Mouse (Mus musculus) ovary, adult 18-20 months (tissue): ENCODE results near the gene Ilkap.

Experiments used
- DNase-seq: peaks from one replicate; pipeline ENCODE4 v3.0.0; 2022; ENCODE audit warnings: low spot score, mixed read lengths

The Ilkap gene

DNA sequence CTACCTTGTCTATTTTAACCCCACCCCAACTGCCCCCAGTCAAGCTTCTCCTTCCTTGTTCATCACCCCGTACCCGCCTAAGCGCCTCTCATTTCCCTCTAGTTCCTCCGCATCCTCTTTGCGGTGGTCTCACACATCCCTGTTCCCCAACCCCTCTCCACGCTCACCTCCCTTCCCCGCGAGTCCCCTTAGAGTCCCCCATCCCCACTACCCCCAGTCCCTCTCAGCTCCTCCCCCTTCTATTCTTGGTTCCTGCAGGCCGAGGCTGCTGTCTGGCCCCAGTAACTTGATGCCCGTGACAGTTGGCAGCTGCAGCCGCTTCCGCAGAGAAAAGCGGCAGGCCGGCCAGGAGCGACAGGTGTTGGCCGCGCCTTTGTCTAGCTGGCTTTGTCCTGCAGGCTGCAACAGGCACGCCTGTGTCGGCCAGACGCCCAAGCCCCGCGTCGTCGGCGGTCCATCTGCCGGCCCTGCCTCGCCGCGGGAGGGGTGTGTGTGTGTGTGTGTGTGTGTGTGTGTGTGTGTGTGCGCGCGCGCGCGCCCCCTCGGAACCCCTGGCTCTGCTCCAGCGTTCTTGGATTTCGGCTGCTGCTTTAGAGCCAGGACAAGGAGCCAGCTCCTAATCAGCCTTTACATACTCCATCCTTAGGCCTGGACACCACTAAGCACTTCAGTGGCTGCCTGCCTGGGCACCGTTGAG lies 15.4 kb upstream of the Ilkap start, which contains the start of gene Hes6:
Hes6 (minus strand) TSS at position 141 of the 697 bp plus-strand sequence.
- peak; percentile 33 for DNase-seq

DNA sequence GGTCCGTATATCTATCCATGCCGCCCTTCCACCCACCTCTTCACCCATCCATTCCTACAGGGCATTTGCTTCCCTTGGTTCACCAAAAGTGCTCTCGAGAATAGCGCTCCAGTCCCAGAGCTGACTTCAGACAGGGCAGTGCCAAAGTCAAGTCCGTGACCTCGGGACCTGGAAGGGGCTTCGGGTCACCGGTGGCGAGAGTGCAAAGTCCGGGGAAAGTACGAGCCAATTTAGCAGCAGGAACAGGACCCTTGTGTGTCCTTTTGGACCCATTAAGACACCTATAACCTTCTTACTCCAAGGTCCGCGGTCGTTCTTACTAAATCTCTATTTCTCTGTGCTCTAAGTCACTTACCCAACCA lies 14.9 kb upstream of the Ilkap start:
- no peak for DNase-seq

GRCm38 (mm10) chr1:91413030-91413506 lies 14.5 kb upstream of the Ilkap start:
- DNase-seq: peak; percentile 95

- no peak for DNase-seq
These were observed 13.8 kb upstream of the Ilkap start for GRCm38 (mm10) chr1:91412286-91413029.

DNA sequence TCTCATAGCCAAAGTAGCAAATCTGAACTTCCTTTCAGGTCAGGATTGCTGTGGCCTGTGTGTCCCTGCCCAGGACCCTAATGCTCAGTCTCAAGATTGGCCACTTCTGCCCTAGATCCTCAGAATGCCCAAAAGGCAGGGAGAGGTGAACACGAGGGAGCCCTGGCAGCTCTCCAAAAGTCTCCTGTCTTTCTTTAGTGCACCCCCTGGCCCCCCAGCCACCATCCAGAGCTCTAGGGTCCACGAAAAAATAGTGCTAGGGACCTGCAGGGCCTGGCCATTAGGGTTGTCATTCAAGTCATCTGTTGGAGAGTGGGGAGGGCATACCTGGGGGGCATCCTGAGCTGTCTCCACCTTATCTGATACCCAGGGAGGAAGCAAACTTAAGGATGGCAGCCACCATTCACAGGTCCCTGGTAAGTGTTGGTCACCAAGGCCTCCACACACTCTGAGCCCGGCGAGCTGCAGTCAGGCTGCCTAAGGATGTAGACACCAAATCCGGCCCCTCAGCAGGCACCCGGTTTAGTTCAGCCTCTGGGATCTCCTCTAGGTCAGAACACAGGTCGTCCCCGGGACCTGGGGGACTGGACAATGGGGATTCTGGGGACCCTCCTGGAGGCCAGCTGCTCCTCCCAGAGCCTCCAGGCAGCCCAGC lies 13.1 kb upstream of the Ilkap start:
- DNase-seq: no peak

- no peak for DNase-seq
These were observed 9.2 kb upstream of the Ilkap start for GRCm38 (mm10) chr1:91407819-91408218.

DNA sequence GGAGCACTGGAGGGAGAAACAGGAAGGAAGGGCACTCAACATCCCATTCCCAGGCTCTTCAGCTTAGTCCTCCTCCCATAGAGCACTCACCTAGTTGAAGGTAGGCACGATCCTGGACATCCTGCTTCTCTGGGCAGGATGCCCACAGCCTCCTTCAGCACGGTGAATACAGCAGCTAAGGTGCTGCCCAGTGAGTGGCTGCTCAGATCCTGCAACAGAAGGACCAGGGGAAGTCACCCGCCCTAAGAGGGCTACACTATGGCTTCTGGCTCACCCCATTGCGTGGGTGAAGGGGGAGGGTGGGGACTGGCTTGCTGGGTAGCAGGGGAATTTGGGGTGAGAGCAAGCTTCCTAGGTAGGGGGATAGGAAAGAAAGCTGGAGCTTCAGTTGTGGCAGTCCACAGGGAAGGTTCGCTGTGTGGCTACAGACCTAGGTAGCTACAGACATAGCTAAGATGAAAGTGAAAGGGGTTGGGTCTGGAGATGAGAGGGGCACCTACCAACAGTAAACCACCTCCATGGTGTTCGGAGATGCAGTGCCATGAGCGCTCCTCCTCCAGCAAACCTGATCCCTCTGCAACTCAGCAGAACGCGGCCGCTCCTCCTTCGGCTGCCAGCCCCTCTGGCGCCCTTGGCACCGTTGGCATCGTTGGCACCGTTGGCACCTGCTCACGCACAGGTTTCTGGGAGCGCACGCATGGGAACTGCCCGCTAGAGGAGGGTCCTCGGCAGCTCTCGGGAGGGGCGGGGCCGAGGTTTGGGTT lies 7.0 kb upstream of the Ilkap start:
- no peak for DNase-seq

DNA sequence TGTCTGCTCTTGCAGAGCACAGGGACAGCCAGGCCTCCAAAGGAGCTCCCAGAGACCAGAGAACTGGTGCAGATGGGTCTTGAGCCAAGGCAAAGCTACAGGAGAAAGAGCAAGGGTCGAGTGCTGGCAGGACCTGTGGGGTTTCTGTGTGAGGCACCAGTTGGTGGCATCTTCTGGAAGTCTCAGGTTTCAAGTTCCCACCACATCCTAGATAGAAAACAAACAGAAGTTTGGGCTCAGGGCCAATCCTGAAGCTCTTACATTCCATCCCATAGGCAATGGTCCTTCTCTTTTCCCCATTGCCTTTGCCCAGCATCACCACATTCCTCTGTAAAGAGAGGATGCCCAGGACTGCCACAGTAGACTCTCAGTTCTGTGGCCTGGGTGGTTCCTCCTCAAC lies 6.4 kb upstream of the Ilkap start:
- DNase-seq: no peak

- DNase-seq: no peak
These were observed 722 bp downstream of the Ilkap start for GRCm38 (mm10) chr1:91397927-91398259.

GRCm38 (mm10) chr1:91390369-91390768 lies 8.2 kb downstream of the Ilkap start:
- no peak for DNase-seq

GRCm38 (mm10) chr1:91381091-91381471 lies 17.5 kb downstream of the Ilkap start:
- no peak for DNase-seq

DNA sequence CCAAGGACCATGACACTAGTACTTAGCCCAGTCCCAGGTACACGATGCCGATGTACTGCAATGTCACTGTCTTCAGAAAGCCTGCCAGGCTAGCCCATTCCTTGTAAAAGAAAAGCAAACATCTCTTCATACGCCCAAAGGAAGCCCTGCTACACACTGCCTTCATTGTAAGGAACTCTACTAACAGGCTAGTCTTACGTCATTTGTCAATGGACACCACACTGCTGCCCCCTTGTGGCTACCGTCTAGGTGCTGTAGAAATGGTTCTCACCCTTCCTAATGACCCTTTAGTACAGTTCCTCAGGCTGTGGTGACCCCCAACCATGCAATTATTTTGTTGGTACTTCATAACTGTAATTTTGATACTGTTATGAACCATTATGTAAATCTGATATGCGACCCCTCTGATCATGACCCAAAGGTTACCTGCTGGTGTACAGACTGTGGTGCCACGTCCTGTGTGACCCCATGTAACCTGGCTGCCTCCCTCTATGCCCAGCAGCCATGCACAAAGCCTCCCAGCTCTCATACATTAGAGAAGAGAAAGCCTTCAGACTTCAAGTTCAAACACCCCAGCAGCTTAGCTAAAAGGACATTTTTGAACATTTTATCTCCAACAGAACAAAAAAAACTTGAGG lies 18.0 kb downstream of the Ilkap start:
- no peak for DNase-seq

DNA sequence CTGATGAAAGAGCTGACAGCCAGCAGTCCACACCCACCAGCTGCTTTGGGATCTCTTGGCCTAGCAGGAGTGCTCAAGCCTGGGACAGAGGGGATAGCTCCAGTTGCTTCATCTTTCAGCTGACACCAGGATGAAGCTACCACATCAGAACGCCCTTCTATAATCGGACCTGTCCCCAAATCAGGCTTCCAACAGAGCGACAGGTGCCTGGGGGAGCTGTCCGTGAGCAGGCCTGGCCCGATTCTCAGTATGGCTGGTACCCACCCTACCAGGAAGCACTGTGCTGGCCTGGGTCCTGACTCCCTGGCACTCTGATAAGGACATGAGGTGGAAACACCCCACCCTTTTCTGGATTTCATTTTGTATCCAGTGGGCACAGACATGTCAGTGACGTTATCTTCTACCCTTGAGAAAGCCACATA lies 25.2 kb downstream of the Ilkap start:
- DNase-seq: no peak

- no peak for DNase-seq
These were observed 28.6 kb downstream of the Ilkap start for GRCm38 (mm10) chr1:91370055-91370454.

DNA sequence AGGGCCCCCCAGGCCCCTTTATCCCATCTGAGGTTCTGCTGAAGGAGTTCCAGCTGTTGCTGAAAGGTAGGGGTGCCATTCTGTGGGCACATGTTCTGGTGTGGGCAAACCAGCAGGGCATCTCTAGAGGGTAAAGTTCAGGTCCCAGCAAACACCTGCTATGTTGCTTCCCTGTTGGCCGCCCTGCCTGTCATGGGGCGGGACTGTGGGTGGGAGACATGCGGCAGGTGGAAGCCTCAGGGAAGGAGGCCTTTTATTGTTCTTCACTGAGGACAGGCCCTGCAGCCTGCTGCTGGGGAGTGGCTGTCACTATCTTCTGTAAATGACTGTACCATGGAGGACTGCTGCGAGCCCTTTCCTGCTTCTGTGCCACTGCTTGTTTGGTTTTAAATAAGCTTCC lies 29.2 kb downstream of the Ilkap start:
- no peak for DNase-seq

GRCm38 (mm10) chr1:91367295-91367694 lies 31.3 kb downstream of the Ilkap start:
- no peak for DNase-seq

DNA sequence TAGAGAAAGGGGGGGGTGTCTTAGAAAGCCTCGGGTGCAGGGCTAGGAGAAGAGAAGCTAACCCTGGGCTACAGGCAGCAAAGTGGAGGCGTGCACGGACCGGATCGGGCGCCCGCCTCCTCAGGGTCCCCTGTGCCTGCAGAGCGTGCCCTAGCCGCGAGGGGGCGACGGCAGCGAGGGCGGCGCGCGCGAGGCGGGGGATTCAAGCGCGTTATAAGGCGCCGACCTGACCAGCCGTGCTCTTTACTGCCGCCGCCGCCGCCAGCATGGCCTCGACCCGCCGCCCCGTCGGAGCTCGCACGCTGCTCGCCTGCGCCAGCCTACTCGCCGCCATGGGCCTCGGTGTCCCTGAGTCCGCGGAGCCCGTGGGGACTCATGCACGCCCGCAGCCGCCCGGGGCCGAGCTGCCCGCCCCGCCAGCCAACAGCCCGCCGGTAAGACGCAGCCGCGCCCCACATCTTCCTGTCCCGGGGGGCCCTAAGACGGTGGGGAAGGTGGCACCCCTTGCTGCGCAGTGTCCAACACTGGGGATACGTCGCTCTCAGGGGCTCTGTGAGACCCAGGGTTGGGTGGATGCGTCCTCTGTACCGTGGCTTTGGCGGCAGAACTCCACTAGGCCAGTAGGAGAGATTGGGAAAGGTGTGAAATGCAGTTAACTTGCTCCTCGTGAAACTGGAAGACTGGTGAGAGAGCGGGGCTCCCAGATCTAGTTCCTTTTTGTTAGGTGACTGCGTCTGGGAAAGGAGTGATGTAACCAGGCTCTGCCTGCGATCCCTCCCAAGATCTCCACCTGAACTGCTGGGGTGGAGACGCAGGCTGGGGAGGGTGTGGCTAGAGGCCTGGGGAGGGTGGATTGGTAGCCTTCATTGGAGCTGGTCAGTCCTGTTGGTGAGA lies 32.2 kb downstream of the Ilkap start, which contains the start of gene Erfe:
Erfe (plus strand) TSS at position 216 of the 894 bp plus-strand sequence.
- DNase-seq: peak; percentile 27

DNA sequence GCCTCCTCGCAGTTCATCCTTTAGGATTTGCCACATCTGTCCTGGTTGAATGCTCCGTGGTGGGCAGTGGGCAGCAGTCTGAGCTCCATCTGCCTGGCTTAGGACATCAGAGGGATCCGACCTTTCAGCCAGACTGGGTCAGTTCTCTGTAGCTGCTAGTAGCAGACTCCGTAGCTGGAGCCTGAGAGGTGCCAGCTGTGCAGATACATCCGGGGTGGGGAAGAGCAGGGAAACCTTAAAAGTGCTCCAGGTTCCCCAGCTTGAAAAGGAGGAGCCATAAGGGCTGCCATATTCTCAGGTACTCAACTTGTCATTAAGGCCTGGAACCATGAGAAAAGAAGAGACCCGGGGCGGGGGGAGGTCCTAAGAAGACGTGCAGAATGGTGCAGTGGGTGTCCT lies 32.8 kb downstream of the Ilkap start:
- no peak for DNase-seq

GRCm38 (mm10) chr1:91364822-91365644 lies 33.6 kb downstream of the Ilkap start:
- no peak for DNase-seq

- no peak for DNase-seq
These were observed 36.5 kb downstream of the Ilkap start for GRCm38 (mm10) chr1:91362113-91362512.
